Mouse (Mus musculus): ENCODE results near the gene Gm9. TPM values are rescaled to one million over a fixed set of nuclear protein-coding genes. Genes with fewer than 3 reads are reported as not detected.
"Not testable (repeated sequence)": the region's sequence is repeated elsewhere in the genome, so short reads cannot be mapped to it uniquely, and the experiment has no call there.

The Gm9 gene
- polyA plus RNA-seq (2015; fragmentation: Nextera tagmentation; extraction: Ambion mirVana) = not detected in 2 replicates

- no peak for ATAC-seq
- 86% methylated on average over 10 of the region's 10 CpGs for WGBS
Measured at GRCm38 (mm10) chrX:37210941-37211340, at the start of gene Gm9. Gm9 (minus strand) TSS chrX:37211041.

GRCm38 (mm10) chrX:37249619-37250018 is 38.8 kb upstream of the Gm9 start, which contains the start of gene Rhox3a:
Rhox3a (plus strand) TSS chrX:37249919.
- no CpG with 5 or more reads among the region's 3 CpGs for WGBS
- H3K27ac ChIP-seq (ENCODE audit: low read length); H3K36me3 ChIP-seq (ENCODE audit: control insufficient read depth, insufficient read depth, low read length); H3K9ac ChIP-seq (ENCODE audit: low read depth, low read length); ATAC-seq; H3K4me1 ChIP-seq (ENCODE audit: control insufficient read depth, insufficient read depth, low read length); H3K27me3 ChIP-seq (ENCODE audit: control insufficient read depth, insufficient read depth, low read depth, low read length); H3K9me3 ChIP-seq (replicated peaks; ENCODE audit: control insufficient read depth, low read length, poor library complexity, severe bottlenecking); H3K4me2 ChIP-seq (ENCODE audit: low read length); H3K4me3 ChIP-seq (ENCODE audit: low read depth, low read length): not testable (repeated sequence)

More at GRCm38 (mm10) chrX:37210941-37211340, at the start of gene Gm9:
- Histone ChIP-seq H3K4me2 (ENCODE audit: low read length) (no peak within 1 kb of the TSS), H3K9me3 (replicated peaks; ENCODE audit: control insufficient read depth, low read length, poor library complexity, severe bottlenecking) (no peaks in the 10 kb centered on the region), H3K9ac (ENCODE audit: low read depth, low read length) (no peak within 1 kb of the TSS), H3K4me3 (ENCODE audit: low read depth, low read length) (no peak within 1 kb of the TSS), H3K27me3 (ENCODE audit: control insufficient read depth, insufficient read depth, low read depth, low read length) (no peaks in the 10 kb centered on the region), H3K4me1 (ENCODE audit: control insufficient read depth, insufficient read depth, low read length) (no peaks in the 10 kb centered on the region), H3K36me3 (ENCODE audit: control insufficient read depth, insufficient read depth, low read length) (no peaks in the 10 kb centered on the region), H3K27ac (ENCODE audit: low read length) (no peak within 1 kb of the TSS)

GRCm38 (mm10) chrX:37244676-37245075 is 33.8 kb upstream of the Gm9 start, which contains the start of gene Rhox2a:
Rhox2a (plus strand) TSS chrX:37244976.
- not testable (repeated sequence) for ATAC-seq; H3K9ac ChIP-seq (ENCODE audit: low read depth, low read length)
- no CpG with 5 or more reads among the region's 9 CpGs for WGBS

GRCm38 (mm10) chrX:37222158-37222557 is 11.3 kb upstream of the Gm9 start, which contains the start of gene Rhox1:
Rhox1 (minus strand) TSS chrX:37222258.
- 79% methylated on average over 1 of the region's 1 CpGs for WGBS
- H3K9me3 ChIP-seq (replicated peaks; ENCODE audit: control insufficient read depth, low read length, poor library complexity, severe bottlenecking); H3K4me2 ChIP-seq (ENCODE audit: low read length); H3K4me1 ChIP-seq (ENCODE audit: control insufficient read depth, insufficient read depth, low read length); ATAC-seq; H3K27ac ChIP-seq (ENCODE audit: low read length); H3K27me3 ChIP-seq (ENCODE audit: control insufficient read depth, insufficient read depth, low read depth, low read length); H3K4me3 ChIP-seq (ENCODE audit: low read depth, low read length); H3K9ac ChIP-seq (ENCODE audit: low read depth, low read length); H3K36me3 ChIP-seq (ENCODE audit: control insufficient read depth, insufficient read depth, low read length): not testable (repeated sequence)

More at GRCm38 (mm10) chrX:37244676-37245075, 33.8 kb upstream of the Gm9 start, which contains the start of gene Rhox2a:
- H3K9me3 ChIP-seq (replicated peaks; ENCODE audit: control insufficient read depth, low read length, poor library complexity, severe bottlenecking); H3K4me3 ChIP-seq (ENCODE audit: low read depth, low read length); H3K27me3 ChIP-seq (ENCODE audit: control insufficient read depth, insufficient read depth, low read depth, low read length); H3K36me3 ChIP-seq (ENCODE audit: control insufficient read depth, insufficient read depth, low read length); H3K4me2 ChIP-seq (ENCODE audit: low read length); H3K27ac ChIP-seq (ENCODE audit: low read length); H3K4me1 ChIP-seq (ENCODE audit: control insufficient read depth, insufficient read depth, low read length): not testable (repeated sequence)

- Histone ChIP-seq H3K4me3 (ENCODE audit: low read depth, low read length) (no peak overlapping the region), H3K27ac (ENCODE audit: low read length) (no peak overlapping the region), H3K9ac (ENCODE audit: low read depth, low read length) (no peak overlapping the region), H3K36me3 (ENCODE audit: control insufficient read depth, insufficient read depth, low read length) (no peaks in the 10 kb centered on the region), H3K9me3 (replicated peaks; ENCODE audit: control insufficient read depth, low read length, poor library complexity, severe bottlenecking) (no peaks in the 10 kb centered on the region), H3K4me1 (ENCODE audit: control insufficient read depth, insufficient read depth, low read length) (no peaks in the 10 kb centered on the region), H3K4me2 (ENCODE audit: low read length) (no peak overlapping the region), H3K27me3 (ENCODE audit: control insufficient read depth, insufficient read depth, low read depth, low read length) (no peaks in the 10 kb centered on the region)
- 65% methylated on average over 8 of the region's 8 CpGs for WGBS
- no peak for ATAC-seq
Measured at GRCm38 (mm10) chrX:37198676-37199075, 12.2 kb downstream of the Gm9 start.

- H3K27ac ChIP-seq (ENCODE audit: low read length) = peak overlapping the region; percentile 84
- peak; percentile 52 for ATAC-seq
- peak overlapping the region; percentile 57 for H3K4me2 ChIP-seq (ENCODE audit: low read length)
- H3K27me3 ChIP-seq (ENCODE audit: control insufficient read depth, insufficient read depth, low read depth, low read length) = no peaks in the 10 kb centered on the region
- peak overlapping the region; percentile 54 for H3K4me3 ChIP-seq (ENCODE audit: low read depth, low read length)
- peaks cover 8% of the 10 kb centered on the region for H3K4me1 ChIP-seq (ENCODE audit: control insufficient read depth, insufficient read depth, low read length)
- H3K9me3 ChIP-seq (replicated peaks; ENCODE audit: control insufficient read depth, low read length, poor library complexity, severe bottlenecking) = no peaks in the 10 kb centered on the region
- WGBS = 31% methylated on average over 28 of the region's 28 CpGs
- no peaks in the 10 kb centered on the region; the same call in 1 of the 2 replicates for H3K36me3 ChIP-seq (ENCODE audit: control insufficient read depth, insufficient read depth, low read length)
- peak overlapping the region; percentile 68 for H3K9ac ChIP-seq (ENCODE audit: low read depth, low read length)
Measured at GRCm38 (mm10) chrX:37191744-37192379, 19.0 kb downstream of the Gm9 start.

GRCm38 (mm10) chrX:37191105-37191743 is 19.6 kb downstream of the Gm9 start, which contains the start of the genes Ndufa1 and Rnf113a1:
Ndufa1 (minus strand) TSS chrX:37191163.
Rnf113a1 (plus strand) TSS chrX:37191245.
- H3K36me3 ChIP-seq (ENCODE audit: control insufficient read depth, insufficient read depth, low read length) = no peaks in the 10 kb centered on the region; the same call in 1 of the 2 replicates
- 20% methylated on average over 62 of the region's 63 CpGs for WGBS
- peak within 1 kb of the TSS; percentile 84 for H3K27ac ChIP-seq (ENCODE audit: low read length)
- H3K9me3 ChIP-seq (replicated peaks; ENCODE audit: control insufficient read depth, low read length, poor library complexity, severe bottlenecking) = no peaks in the 10 kb centered on the region
- H3K4me1 ChIP-seq (ENCODE audit: control insufficient read depth, insufficient read depth, low read length) = peaks cover 8% of the 10 kb centered on the region
- H3K4me3 ChIP-seq (ENCODE audit: low read depth, low read length) = peak within 1 kb of the TSS; percentile 54
- no peaks in the 10 kb centered on the region for H3K27me3 ChIP-seq (ENCODE audit: control insufficient read depth, insufficient read depth, low read depth, low read length)
- ATAC-seq = peak; percentile 95
- peak within 1 kb of the TSS; percentile 68 for H3K9ac ChIP-seq (ENCODE audit: low read depth, low read length)
- peak within 1 kb of the TSS; percentile 57 for H3K4me2 ChIP-seq (ENCODE audit: low read length)

GRCm38 (mm10) chrX:37190755-37191104 is 20.1 kb downstream of the Gm9 start:
- H3K9me3 ChIP-seq (replicated peaks; ENCODE audit: control insufficient read depth, low read length, poor library complexity, severe bottlenecking) = no peaks in the 10 kb centered on the region
- H3K27me3 ChIP-seq (ENCODE audit: control insufficient read depth, insufficient read depth, low read depth, low read length) = no peaks in the 10 kb centered on the region
- peak overlapping the region; percentile 84 for H3K27ac ChIP-seq (ENCODE audit: low read length)
- WGBS = 20% methylated on average over 19 of the region's 20 CpGs
- H3K4me2 ChIP-seq (ENCODE audit: low read length) = peak overlapping the region; percentile 57
- H3K4me3 ChIP-seq (ENCODE audit: low read depth, low read length) = peak overlapping the region; percentile 54
- H3K9ac ChIP-seq (ENCODE audit: low read depth, low read length) = peak overlapping the region; percentile 68
- peaks cover 8% of the 10 kb centered on the region for H3K4me1 ChIP-seq (ENCODE audit: control insufficient read depth, insufficient read depth, low read length)
- H3K36me3 ChIP-seq (ENCODE audit: control insufficient read depth, insufficient read depth, low read length) = no peaks in the 10 kb centered on the region; the same call in 1 of the 2 replicates
- peak; percentile 68; the same call in 1 of the 2 replicates for ATAC-seq

- not testable (repeated sequence) for ATAC-seq; H3K4me2 ChIP-seq (ENCODE audit: low read length); H3K4me1 ChIP-seq (ENCODE audit: control insufficient read depth, insufficient read depth, low read length); H3K27ac ChIP-seq (ENCODE audit: low read length); H3K27me3 ChIP-seq (ENCODE audit: control insufficient read depth, insufficient read depth, low read depth, low read length); H3K4me3 ChIP-seq (ENCODE audit: low read depth, low read length); H3K36me3 ChIP-seq (ENCODE audit: control insufficient read depth, insufficient read depth, low read length); H3K9ac ChIP-seq (ENCODE audit: low read depth, low read length); H3K9me3 ChIP-seq (replicated peaks; ENCODE audit: control insufficient read depth, low read length, poor library complexity, severe bottlenecking)
- 81% methylated on average over 6 of the region's 8 CpGs for WGBS
Measured at GRCm38 (mm10) chrX:37184401-37184800, 26.4 kb downstream of the Gm9 start.

Data from midbrain, embryonic 16.5 days (tissue).